Mouse (Mus musculus) embryonic facial prominence, embryonic 15.5 days (tissue): ENCODE measurements around the gene 1700019A02Rik. TPM values are rescaled to one million over a fixed set of nuclear protein-coding genes. Genes with fewer than 3 reads are reported as not detected.

Experiments used
- ATAC-seq: fragments of 200-750 bp; cut with Nextera tagmentation; 2 replicates; pipeline ENCODE4 v1.8.0; 2017; ENCODE audit warnings: low read depth, moderate TSS enrichment; ENCODE audit not compliant: insufficient number of reproducible peaks, low FRiP score, low TSS enrichment
- H3K27ac ChIP-seq: fragments of 300-500 bp; sonication (generic); replicated peaks from 2 replicates; pipeline ENCODE4 v1.5.1; 2015; ENCODE audit warnings: mild to moderate bottlenecking, inconsistent platforms
- H3K27me3 ChIP-seq: fragments of 300-500 bp; sonication (generic); 2 replicates; pipeline ENCODE4 v1.6.1; 2015; ENCODE audit warnings: inconsistent platforms
- H3K36me3 ChIP-seq: fragments of 300-500 bp; sonication (generic); 2 replicates; pipeline ENCODE4 v1.6.1; 2015; ENCODE audit warnings: mild to moderate bottlenecking, inconsistent platforms
- H3K4me1 ChIP-seq: fragments of 300-500 bp; sonication (generic); 2 replicates; pipeline ENCODE4 v1.6.1; 2015; ENCODE audit warnings: inconsistent platforms
- H3K4me2 ChIP-seq: fragments of 300-500 bp; sonication (generic); replicated peaks from 2 replicates; pipeline ENCODE4 v1.6.1; 2015; ENCODE audit warnings: mild to moderate bottlenecking, inconsistent platforms
- H3K4me3 ChIP-seq: fragments of 300-500 bp; sonication (generic); replicated peaks from 2 replicates; pipeline ENCODE4 v1.5.1; 2015; ENCODE audit warnings: mild to moderate bottlenecking, inconsistent platforms
- H3K9ac ChIP-seq: fragments of 300-500 bp; sonication (generic); 2 replicates; pipeline ENCODE4 v1.6.1; 2015; ENCODE audit warnings: inconsistent platforms
- H3K9me3 ChIP-seq: fragments of 300-500 bp; sonication (generic); replicated peaks from 2 replicates; pipeline ENCODE4 v1.6.1; 2016; ENCODE audit warnings: inconsistent platforms
- WGBS: fragments of 180-500 bp; shearing (Covaris S2); methylation state at CpG from one replicate; pipeline ENCODE4 v1.1.7; 2015; 5-methylcytosine and 5-hydroxymethylcytosine counted together
- polyA plus RNA-seq: library from polyadenylated mRNA; unstranded; fragments of >200 nt; fragmentation: Nextera tagmentation; extraction: Ambion mirVana; gene quantifications from 2 replicates; pipeline ENCODE4 v1.2.1, GENCODE M21; 2015

Gene 1700019A02Rik
- polyA plus RNA-seq, 1 experiment from 2014 or later = not detected

- 35% methylated on average over 2 of the region's 2 CpGs for WGBS
- no peak for ATAC-seq
These were observed 64.4 kb downstream of the 1700019A02Rik start for GRCm38 (mm10) chr1:53123066-53123465.

GRCm38 (mm10) chr1:53110561-53110960, 76.9 kb downstream of the 1700019A02Rik start:
- H3K9me3 ChIP-seq = no peaks in the 10 kb centered on the region
- WGBS = 91% methylated on average over 1 of the region's 1 CpGs
- no peaks in the 10 kb centered on the region for H3K36me3 ChIP-seq
- H3K27me3 ChIP-seq = no peaks in the 10 kb centered on the region
- no peaks in the 10 kb centered on the region for H3K4me1 ChIP-seq
- H3K4me2 ChIP-seq = no peak overlapping the region
- ATAC-seq = no peak
- no peak overlapping the region for H3K9ac ChIP-seq
- no peak overlapping the region for H3K4me3 ChIP-seq
- no peak overlapping the region for H3K27ac ChIP-seq

More at GRCm38 (mm10) chr1:53123066-53123465, 64.4 kb downstream of the 1700019A02Rik start:
- H3K27ac ChIP-seq = no peak overlapping the region
- H3K9me3 ChIP-seq = no peaks in the 10 kb centered on the region
- H3K9ac ChIP-seq = no peak overlapping the region
- no peak overlapping the region for H3K4me3 ChIP-seq
- no peaks in the 10 kb centered on the region for H3K27me3 ChIP-seq
- H3K4me2 ChIP-seq = no peak overlapping the region
- H3K36me3 ChIP-seq = no peaks in the 10 kb centered on the region
- H3K4me1 ChIP-seq = no peaks in the 10 kb centered on the region

Other genes starting within 250 kb of the 1700019A02Rik start
- 2.5 and 2.8 TPM in 2 replicates for gene 1700019D03Rik, start 167.5 kb downstream of the 1700019A02Rik start, polyA plus RNA-seq
- gene Mstn, start 126.0 kb downstream of the 1700019A02Rik start, polyA plus RNA-seq = 7.3 and 12.7 TPM in 2 replicates
- 15.2 and 18.7 TPM in 2 replicates for gene Pms1, start 109.4 kb upstream of the 1700019A02Rik start, polyA plus RNA-seq
- gene Ormdl1, start 109.5 kb upstream of the 1700019A02Rik start, polyA plus RNA-seq = 31.9 and 32.8 TPM in 2 replicates
- gene Gm28778, start 109.5 kb upstream of the 1700019A02Rik start, polyA plus RNA-seq = not detected in 2 replicates
- 17.4 and 19.1 TPM in 2 replicates for gene Osgepl1, start 126.0 kb upstream of the 1700019A02Rik start, polyA plus RNA-seq
- 9.3 TPM in 1 of 2 replicates, not detected in the other for gene Asdurf, start 165.0 kb upstream of the 1700019A02Rik start, polyA plus RNA-seq
- gene Gm28551, start 165.0 kb upstream of the 1700019A02Rik start, polyA plus RNA-seq = 0.52 and 0.67 TPM in 2 replicates
- 64.0 and 65.4 TPM in 2 replicates for gene Asnsd1, start 165.1 kb upstream of the 1700019A02Rik start, polyA plus RNA-seq